Mouse (Mus musculus) heart, postnatal 0 days (tissue): ENCODE results near the gene Grm1.

Experiments used
- CTCF ChIP-seq: IDR thresholded peaks from 2 replicates; pipeline ENCODE4 v1.5.1; 2016; ENCODE audit warnings: antibody characterized with exemption, control low read depth, low read depth
- EP300 ChIP-seq: IDR thresholded peaks from 2 replicates; pipeline ENCODE4 v1.6.1; 2016; ENCODE audit warnings: antibody characterized with exemption, low read depth

DNA sequence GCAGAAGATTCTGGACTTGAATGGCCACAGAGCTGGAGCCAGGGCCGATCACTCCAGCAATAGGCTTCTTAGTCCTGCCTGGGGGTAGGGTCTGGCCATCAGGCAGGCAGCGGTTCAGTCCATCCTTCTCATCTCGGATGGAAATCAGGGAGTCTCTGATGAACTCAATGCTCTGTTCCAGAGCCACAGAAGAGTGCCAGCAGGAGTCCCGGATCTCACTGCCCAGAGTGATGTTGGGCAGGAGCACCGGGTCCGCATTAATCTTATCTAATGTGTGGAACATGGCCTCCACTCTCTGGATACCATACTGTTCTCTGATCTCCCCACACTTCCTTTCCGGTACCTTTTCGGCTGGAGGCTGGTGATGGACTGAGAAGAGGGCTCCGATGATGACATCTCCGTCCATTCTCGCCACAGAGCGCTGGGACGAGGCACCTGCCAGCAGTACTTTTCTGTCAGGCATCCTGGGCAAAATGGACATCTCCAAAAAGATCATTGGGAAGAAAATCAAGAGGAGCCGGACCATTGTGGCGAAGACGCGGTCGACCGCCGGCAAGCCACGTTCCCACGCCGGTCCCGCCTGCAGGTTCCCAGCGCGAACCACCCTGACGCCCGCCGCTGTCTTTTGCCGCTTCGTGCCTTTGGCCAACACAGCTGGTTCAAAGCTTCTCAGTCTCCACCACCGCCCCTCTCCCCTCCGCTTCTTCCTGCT lies 2.0 kb downstream of the Grm1 start:
- TF ChIP-seq CTCF (no peak), EP300 (no peak)
